8 mouse cellular contexts compared by ENCODE assay signal in genomic region chr16:33560281-33560680, GRCm38 (mm10). TPM values are rescaled to one million over a fixed set of nuclear protein-coding genes. Genes with fewer than 3 reads are reported as not detected.
DNase-seq lines count a peak whose midpoint lies in the region; ATAC-seq and TF ChIP-seq lines count a peak whose summit lies in the region.

No protein-coding gene starts in this region.

- no peak overlapping the region for H3K4me3 ChIP-seq in bone marrow macrophage, adult 2 months (ENCODE audit: insufficient read depth, low read length)
- no peak overlapping the region for H3K4me3 ChIP-seq in embryonic fibroblast, embryonic 13.5 days (ENCODE audit: insufficient read depth, low read length)
- no peak overlapping the region for H3K4me3 ChIP-seq in heart, embryonic 12.5 days
- no peak overlapping the region for H3K4me3 ChIP-seq in kidney, embryonic 15.5 days (replicated peaks)

- H3K36me3 ChIP-seq in heart, embryonic 12.5 days: no peaks in the 10 kb centered on the region
- no peaks in the 10 kb centered on the region for H3K36me3 ChIP-seq in kidney, embryonic 15.5 days

- DNase-seq in CD4-positive helper T cell, adult 2 months (ENCODE audit: low read depth, low spot score): peak; percentile 53
- peak; percentile 69 for DNase-seq in liver
- peak; percentile 87 for DNase-seq in neural tube, embryonic 10.5 days (ENCODE audit: extremely low spot score, low spot score)
- DNase-seq in testis, postnatal 14 days (ENCODE audit: low spot score): peak; percentile 65

- H3K9ac ChIP-seq in heart, embryonic 12.5 days: 0 out of 2 replicates have a peak overlapping the region, but pooled peaks have one; percentile 1
- H3K9ac ChIP-seq in kidney, embryonic 15.5 days: no peak overlapping the region

- ATAC-seq in heart, embryonic 12.5 days (ENCODE audit: insufficient number of reproducible peaks, low FRiP score): peak; percentile 83
- peak; percentile 88 for ATAC-seq in kidney, embryonic 15.5 days (replicated peaks; ENCODE audit: low FRiP score)

- peak; percentile 36 for TF ChIP-seq CTCF in bone marrow macrophage, adult 2 months (IDR thresholded peaks at IDR 0.05; ENCODE audit: low read depth, low read length)
- TF ChIP-seq CTCF in embryonic fibroblast, embryonic 13.5 days (IDR thresholded peaks at IDR 0.05; ENCODE audit: borderline replicate concordance, insufficient read depth, low read length): peak; percentile 71

- H3K9me3 ChIP-seq in heart, embryonic 12.5 days (replicated peaks): no peaks in the 10 kb centered on the region
- H3K9me3 ChIP-seq in kidney, embryonic 15.5 days (replicated peaks): no peaks in the 10 kb centered on the region

- TF ChIP-seq POLR2A in bone marrow macrophage, adult 2 months (IDR thresholded peaks at IDR 0.05; ENCODE audit: borderline replicate concordance, low read depth, low read length): no peak
- no peak for TF ChIP-seq POLR2A in embryonic fibroblast, embryonic 13.5 days (IDR thresholded peaks at IDR 0.05; ENCODE audit: low read depth, low read length)

- peak overlapping the region; percentile 42 for H3K4me2 ChIP-seq in heart, embryonic 12.5 days
- peak overlapping the region; percentile 24; the same call in 1 of the 2 replicates for H3K4me2 ChIP-seq in kidney, embryonic 15.5 days

- no peaks in the 10 kb centered on the region for H3K4me1 ChIP-seq in bone marrow macrophage, adult 2 months (ENCODE audit: control insufficient read depth, insufficient read depth, low read length)
- peaks cover 3% of the 10 kb centered on the region for H3K4me1 ChIP-seq in embryonic fibroblast, embryonic 13.5 days (ENCODE audit: control insufficient read depth, insufficient read depth, low read length)
- peaks cover 34% of the 10 kb centered on the region for H3K4me1 ChIP-seq in heart, embryonic 12.5 days (replicated peaks)
- peaks cover 22% of the 10 kb centered on the region for H3K4me1 ChIP-seq in kidney, embryonic 15.5 days

- no peaks in the 10 kb centered on the region for H3K27me3 ChIP-seq in heart, embryonic 12.5 days (replicated peaks)
- no peaks in the 10 kb centered on the region for H3K27me3 ChIP-seq in kidney, embryonic 15.5 days

- WGBS in heart, embryonic 12.5 days: under 1% methylated on average over 6 of the region's 6 CpGs
- WGBS in kidney, embryonic 15.5 days: 5% methylated on average over 6 of the region's 6 CpGs

- H3K27ac ChIP-seq in bone marrow macrophage, adult 2 months (ENCODE audit: insufficient read depth, low read depth, low read length): no peak overlapping the region
- no peak overlapping the region for H3K27ac ChIP-seq in embryonic fibroblast, embryonic 13.5 days (ENCODE audit: insufficient read depth, low read length)
- H3K27ac ChIP-seq in heart, embryonic 12.5 days (ENCODE audit: poor library complexity, severe bottlenecking): peak overlapping the region; percentile 19
- peak overlapping the region; percentile 72; the same call in 1 of the 2 replicates for H3K27ac ChIP-seq in kidney, embryonic 15.5 days

RNA-seq across cellular contexts. Expression of gene Slc12a8, which starts 43.2 kb away (rescaled TPM):
- 1.3 TPM in 1 of 2 replicates, not detected in the other for polyA plus RNA-seq in bone marrow macrophage, adult 2 months (2012; ENCODE audit: insufficient read depth, insufficient read length, missing spikeins)
- polyA plus RNA-seq in embryonic fibroblast, embryonic 13.5 days (2011; ENCODE audit: insufficient read length, low read depth, missing spikeins): 0.43 and 0.91 TPM in 2 replicates
- polyA plus RNA-seq in heart, embryonic 12.5 days (2016; fragmentation: Nextera tagmentation; extraction: Ambion mirVana): 1.2 and 1.3 TPM in 2 replicates
- polyA plus RNA-seq in kidney, embryonic 15.5 days (2015; fragmentation: Nextera tagmentation; extraction: Ambion mirVana): 0.84 and 1.4 TPM in 2 replicates

Comparison
In these comparisons a context has a peak if more than half of its experiments do, and no peak if none do; other contexts are left out.
1. H3K27ac ChIP-seq: peak in heart, embryonic 12.5 days (single experiment) and kidney, embryonic 15.5 days (single experiment); none in bone marrow macrophage, adult 2 months (single experiment) and embryonic fibroblast, embryonic 13.5 days (single experiment).
2. Peak in every context shown above with its lines, with median percentiles within 50 percentile points of each other: DNase-seq.